Mouse (Mus musculus): ENCODE results near the gene Scg3.

- no peak for TF ChIP-seq CTCF (IDR thresholded peaks at IDR 0.05)
- no peak for TF ChIP-seq EP300 (IDR thresholded peaks at IDR 0.05)
Measured at GRCm38 (mm10) chr9:75634226-75634625, 49.6 kb downstream of the Scg3 start.
